Mouse (Mus musculus): ENCODE data around the gene Acsl1.

GRCm38 (mm10) chr8:46543191-46543590 is 72.4 kb downstream of the Acsl1 start:
- TF ChIP-seq POLR2A (IDR thresholded peaks at IDR 0.05; ENCODE audit: low read depth, low read length) (no peak), CTCF (IDR thresholded peaks at IDR 0.05; ENCODE audit: extremely low read depth, insufficient read depth, insufficient read length, insufficient replicate concordance) (no peak)

Measured in spleen, adult 2 months (tissue).